Mouse (Mus musculus): ENCODE measurements at regions not wholly inside any gene's neighbourhood (a gene's known extent, or its start where the extent isn't known, plus 50 kb on each side); places are given as distances from the start of the nearest gene placed in this dataset.

- Histone ChIP-seq H3K27me3 (replicated peaks; ENCODE audit: control insufficient read depth, insufficient read depth, low read length) (no peaks in the 10 kb centered on the region), H3K36me3 (ENCODE audit: control insufficient read depth, insufficient read depth) (no peaks in the 10 kb centered on the region), H3K4me1 (replicated peaks; ENCODE audit: control insufficient read depth, insufficient read depth, low read length) (no peaks in the 10 kb centered on the region), H3K4me2 (replicated peaks; ENCODE audit: low read depth) (no peak overlapping the region), H3K9me3 (ENCODE audit: control insufficient read depth) (no peaks in the 10 kb centered on the region), H3K4me3 (ENCODE audit: low read depth, low read length) (no peak overlapping the region), H3K27ac (ENCODE audit: low read depth, low read length) (no peak overlapping the region), H3K9ac (ENCODE audit: low read depth, low read length) (no peak overlapping the region)
- peak; percentile 59 for TF ChIP-seq CTCF (IDR thresholded peaks at IDR 0.05; ENCODE audit: low read depth)
- ATAC-seq, result no peak
- WGBS, result 59% methylated on average over 6 of the region's 6 CpGs
These were observed 74.3 kb upstream of the Exoc4 start for GRCm38 (mm10) chr6:33174616-33175015.

- Histone ChIP-seq H3K9me3 (ENCODE audit: control insufficient read depth) (no peaks in the 10 kb centered on the region), H3K9ac (ENCODE audit: low read depth, low read length) (no peak overlapping the region), H3K4me3 (ENCODE audit: low read depth, low read length) (no peak overlapping the region), H3K27me3 (replicated peaks; ENCODE audit: control insufficient read depth, insufficient read depth, low read length) (no peaks in the 10 kb centered on the region), H3K4me2 (replicated peaks; ENCODE audit: low read depth) (no peak overlapping the region), H3K36me3 (ENCODE audit: control insufficient read depth, insufficient read depth) (no peaks in the 10 kb centered on the region), H3K27ac (ENCODE audit: low read depth, low read length) (no peak overlapping the region), H3K4me1 (replicated peaks; ENCODE audit: control insufficient read depth, insufficient read depth, low read length) (no peaks in the 10 kb centered on the region)
- no peak for ATAC-seq
- TF ChIP-seq CTCF (IDR thresholded peaks at IDR 0.05; ENCODE audit: low read depth), result no peak
- 47% methylated on average over 11 of the region's 11 CpGs for WGBS
These were observed 59.2 kb upstream of the Exoc4 start for GRCm38 (mm10) chr6:33189521-33190246.

- 71% methylated on average over 3 of the region's 3 CpGs for WGBS
- H3K27me3 ChIP-seq (replicated peaks; ENCODE audit: control insufficient read depth, insufficient read depth, low read length), result no peaks in the 10 kb centered on the region
These were observed 55.1 kb upstream of the Exoc4 start for GRCm38 (mm10) chr6:33193823-33194222.

More at GRCm38 (mm10) chr6:33193823-33194222, 55.1 kb upstream of the Exoc4 start:
- H3K4me3 ChIP-seq (ENCODE audit: low read depth, low read length), result no peak overlapping the region
- no peak overlapping the region for H3K27ac ChIP-seq (ENCODE audit: low read depth, low read length)
- H3K4me2 ChIP-seq (replicated peaks; ENCODE audit: low read depth), result no peak overlapping the region
- H3K4me1 ChIP-seq (replicated peaks; ENCODE audit: control insufficient read depth, insufficient read depth, low read length), result no peaks in the 10 kb centered on the region
- no peak for ATAC-seq
- no peaks in the 10 kb centered on the region for H3K36me3 ChIP-seq (ENCODE audit: control insufficient read depth, insufficient read depth)
- no peaks in the 10 kb centered on the region for H3K9me3 ChIP-seq (ENCODE audit: control insufficient read depth)
- 0 out of 2 replicates have a peak, but pooled peaks have one; percentile 2 for TF ChIP-seq CTCF (IDR thresholded peaks at IDR 0.05; ENCODE audit: low read depth)
- no peak overlapping the region for H3K9ac ChIP-seq (ENCODE audit: low read depth, low read length)
